Mouse (Mus musculus) intestine, postnatal 0 days (tissue): ENCODE results near the gene Kcnh1. TPM values are rescaled to one million over a fixed set of nuclear protein-coding genes. Genes with fewer than 3 reads are reported as not detected.

Source experiments
- ATAC-seq: fragments of 200-750 bp; cut with Nextera tagmentation; 2 replicates; pipeline ENCODE4 v1.8.0; 2017; ENCODE audit warnings: mild to moderate bottlenecking, moderate TSS enrichment, moderate library complexity
- H3K27ac ChIP-seq: fragments of 300-500 bp; sonication (generic); 2 replicates; pipeline ENCODE4 v1.5.1; 2014; ENCODE audit warnings: mild to moderate bottlenecking, low read depth, low read length, moderate library complexity
- H3K27me3 ChIP-seq: fragments of 300-500 bp; sonication (generic); replicated peaks from 2 replicates; pipeline ENCODE4 v1.6.1; 2014; ENCODE audit warnings: low read length, mixed read lengths; ENCODE audit not compliant: control insufficient read depth, insufficient read depth
- H3K36me3 ChIP-seq: fragments of 300-500 bp; sonication (generic); 2 replicates; pipeline ENCODE4 v1.6.1; 2014; ENCODE audit warnings: mild to moderate bottlenecking, moderate library complexity; ENCODE audit not compliant: control insufficient read depth, insufficient read depth
- H3K4me1 ChIP-seq: fragments of 300-500 bp; sonication (generic); replicated peaks from 2 replicates; pipeline ENCODE4 v1.6.1; 2014; ENCODE audit warnings: antibody characterized with exemption, low read length, mixed read lengths; ENCODE audit not compliant: control insufficient read depth, insufficient read depth
- H3K4me2 ChIP-seq: fragments of 300-500 bp; sonication (generic); replicated peaks from 2 replicates; pipeline ENCODE4 v1.6.1; 2014; ENCODE audit warnings: low read depth, mild to moderate bottlenecking, moderate library complexity
- H3K4me3 ChIP-seq: fragments of 300-500 bp; sonication (generic); 2 replicates; pipeline ENCODE4 v1.5.1; 2014; ENCODE audit warnings: low read depth, low read length
- H3K9ac ChIP-seq: fragments of 300-500 bp; sonication (generic); 2 replicates; pipeline ENCODE4 v1.6.1; 2014; ENCODE audit warnings: mild to moderate bottlenecking, low read depth, low read length
- H3K9me3 ChIP-seq: fragments of 300-500 bp; sonication (generic); 2 replicates; pipeline ENCODE4 v1.6.1; 2016; ENCODE audit warnings: mixed run types; ENCODE audit not compliant: control insufficient read depth
- CTCF ChIP-seq: sonication (generic); IDR thresholded peaks from 2 replicates; pipeline ENCODE4 v1.5.1; 2016; ENCODE audit warnings: low read depth, mild to moderate bottlenecking, control low read depth, antibody characterized with exemption, moderate library complexity
- WGBS: fragments of 180-500 bp; shearing (Covaris S2); extraction: QIAGEN DNeasy Blood & Tissue Kit; methylation state at CpG from one replicate; pipeline ENCODE4 v1.1.7; 2014; 5-methylcytosine and 5-hydroxymethylcytosine counted together
- polyA plus RNA-seq: library from polyadenylated mRNA; unstranded; fragments of >200 nt; fragmentation: Nextera tagmentation; extraction: Ambion mirVana; gene quantifications from 2 replicates; pipeline ENCODE4 v1.2.1, GENCODE M21; 2015

Gene Kcnh1
- polyA plus RNA-seq, 1 experiment from 2014 or later: 0.69 TPM

- WGBS: 77% methylated on average over 6 of the region's 6 CpGs
- H3K36me3 ChIP-seq: no peaks in the 10 kb centered on the region
- H3K4me1 ChIP-seq: no peaks in the 10 kb centered on the region
- H3K4me2 ChIP-seq: no peak overlapping the region
- no peak overlapping the region for H3K9ac ChIP-seq
- no peaks in the 10 kb centered on the region for H3K27me3 ChIP-seq
- no peak for ATAC-seq
- TF ChIP-seq CTCF: no peak
- no peak overlapping the region for H3K4me3 ChIP-seq
- no peaks in the 10 kb centered on the region for H3K9me3 ChIP-seq
- H3K27ac ChIP-seq: no peak overlapping the region
These were observed 248.7 kb downstream of the Kcnh1 start for GRCm38 (mm10) chr1:192439151-192439837.

DNA sequence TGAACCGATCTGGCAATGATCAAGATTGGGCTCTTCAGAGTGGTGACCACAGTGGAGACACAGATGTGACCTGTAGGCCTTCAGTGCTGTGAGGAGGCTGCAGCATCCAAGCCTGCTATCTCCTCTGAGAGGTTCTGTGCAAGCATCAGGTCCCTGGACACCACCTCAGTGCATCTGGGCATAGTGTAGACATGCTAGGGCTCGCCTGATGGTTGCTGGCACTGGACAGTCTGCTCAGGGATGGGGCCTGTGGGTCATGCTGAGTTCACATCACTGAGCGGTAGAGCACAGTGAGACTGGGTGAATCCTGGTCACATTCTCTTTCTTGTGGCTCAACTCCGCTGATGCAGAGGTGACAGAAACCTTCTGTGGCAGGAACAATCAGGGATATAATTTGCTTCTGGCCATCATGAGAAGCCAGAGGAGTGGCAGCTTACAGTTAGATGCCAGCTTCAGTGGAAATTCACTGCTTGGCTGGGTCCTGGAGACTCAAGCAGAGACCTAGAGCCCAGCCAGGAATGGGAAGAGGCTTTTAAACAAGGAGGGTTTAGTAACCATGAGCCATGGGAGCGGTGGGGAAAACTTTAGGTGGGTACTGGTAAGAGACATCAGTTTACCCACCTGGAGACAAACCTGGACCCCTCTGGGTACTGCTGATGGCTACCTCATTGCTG lies 252.3 kb downstream of the Kcnh1 start:
- TF ChIP-seq CTCF: no peak
- no peak overlapping the region for H3K4me3 ChIP-seq
- no peak overlapping the region for H3K4me2 ChIP-seq
- no peak for ATAC-seq
- H3K9ac ChIP-seq: no peak overlapping the region
- H3K4me1 ChIP-seq: no peaks in the 10 kb centered on the region
- H3K36me3 ChIP-seq: no peaks in the 10 kb centered on the region
- 93% methylated on average over 5 of the region's 5 CpGs for WGBS
- H3K9me3 ChIP-seq: no peaks in the 10 kb centered on the region
- H3K27me3 ChIP-seq: no peaks in the 10 kb centered on the region
- no peak overlapping the region for H3K27ac ChIP-seq

- Histone ChIP-seq H3K27me3 (no peaks in the 10 kb centered on the region), H3K27ac (no peak overlapping the region), H3K4me1 (no peaks in the 10 kb centered on the region), H3K9me3 (no peaks in the 10 kb centered on the region), H3K9ac (no peak overlapping the region), H3K4me3 (no peak overlapping the region), H3K4me2 (no peak overlapping the region), H3K36me3 (no peaks in the 10 kb centered on the region)
- TF ChIP-seq CTCF: peak; percentile 68
- ATAC-seq: no peak
- 80% methylated on average over 20 of the region's 20 CpGs for WGBS
These were observed 253.6 kb downstream of the Kcnh1 start for GRCm38 (mm10) chr1:192443998-192444657.

GRCm38 (mm10) chr1:192444658-192445447 lies 254.3 kb downstream of the Kcnh1 start:
- Histone ChIP-seq H3K4me1 (no peaks in the 10 kb centered on the region), H3K27me3 (no peaks in the 10 kb centered on the region), H3K9ac (no peak overlapping the region), H3K4me2 (no peak overlapping the region), H3K4me3 (no peak overlapping the region), H3K27ac (no peak overlapping the region), H3K36me3 (no peaks in the 10 kb centered on the region), H3K9me3 (no peaks in the 10 kb centered on the region)
- no peak for ATAC-seq
- TF ChIP-seq CTCF: no peak
- WGBS: 69% methylated on average over 7 of the region's 7 CpGs

GRCm38 (mm10) chr1:192446158-192446557 lies 255.6 kb downstream of the Kcnh1 start:
- Histone ChIP-seq H3K9ac (no peak overlapping the region), H3K9me3 (no peaks in the 10 kb centered on the region), H3K4me2 (no peak overlapping the region), H3K4me1 (no peaks in the 10 kb centered on the region), H3K27ac (no peak overlapping the region), H3K4me3 (no peak overlapping the region), H3K27me3 (no peaks in the 10 kb centered on the region), H3K36me3 (no peaks in the 10 kb centered on the region)
- no peak for TF ChIP-seq CTCF
- ATAC-seq: no peak
- 71% methylated on average over 5 of the region's 5 CpGs for WGBS

DNA sequence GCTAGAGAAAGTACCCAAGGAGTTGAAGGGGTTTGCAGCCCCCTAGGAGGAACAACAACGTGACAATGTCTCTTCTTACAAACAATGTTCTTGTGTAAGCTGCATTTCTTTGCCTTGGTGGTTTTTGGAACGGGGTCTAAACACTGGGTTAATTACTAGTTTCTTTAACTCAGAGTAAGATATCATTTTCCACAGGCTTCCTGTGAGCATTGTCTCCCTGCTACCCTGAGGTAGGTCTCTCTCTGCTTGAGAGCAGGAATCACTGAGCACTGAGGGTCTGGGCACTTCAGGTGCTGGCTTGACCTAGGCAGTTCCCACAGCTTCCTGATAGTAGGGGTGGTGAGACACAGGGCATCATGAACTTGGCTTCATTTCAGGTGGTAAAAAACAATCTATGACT lies 257.1 kb downstream of the Kcnh1 start:
- Histone ChIP-seq H3K4me2 (no peak overlapping the region), H3K9me3 (no peaks in the 10 kb centered on the region), H3K4me1 (no peaks in the 10 kb centered on the region), H3K9ac (no peak overlapping the region), H3K36me3 (no peaks in the 10 kb centered on the region), H3K4me3 (no peak overlapping the region), H3K27ac (no peak overlapping the region), H3K27me3 (no peaks in the 10 kb centered on the region)
- no peak for TF ChIP-seq CTCF
- 79% methylated on average over 2 of the region's 2 CpGs for WGBS
- no peak for ATAC-seq
